ENCODE assay signal across 8 mouse cellular contexts in the genomic region with DNA sequence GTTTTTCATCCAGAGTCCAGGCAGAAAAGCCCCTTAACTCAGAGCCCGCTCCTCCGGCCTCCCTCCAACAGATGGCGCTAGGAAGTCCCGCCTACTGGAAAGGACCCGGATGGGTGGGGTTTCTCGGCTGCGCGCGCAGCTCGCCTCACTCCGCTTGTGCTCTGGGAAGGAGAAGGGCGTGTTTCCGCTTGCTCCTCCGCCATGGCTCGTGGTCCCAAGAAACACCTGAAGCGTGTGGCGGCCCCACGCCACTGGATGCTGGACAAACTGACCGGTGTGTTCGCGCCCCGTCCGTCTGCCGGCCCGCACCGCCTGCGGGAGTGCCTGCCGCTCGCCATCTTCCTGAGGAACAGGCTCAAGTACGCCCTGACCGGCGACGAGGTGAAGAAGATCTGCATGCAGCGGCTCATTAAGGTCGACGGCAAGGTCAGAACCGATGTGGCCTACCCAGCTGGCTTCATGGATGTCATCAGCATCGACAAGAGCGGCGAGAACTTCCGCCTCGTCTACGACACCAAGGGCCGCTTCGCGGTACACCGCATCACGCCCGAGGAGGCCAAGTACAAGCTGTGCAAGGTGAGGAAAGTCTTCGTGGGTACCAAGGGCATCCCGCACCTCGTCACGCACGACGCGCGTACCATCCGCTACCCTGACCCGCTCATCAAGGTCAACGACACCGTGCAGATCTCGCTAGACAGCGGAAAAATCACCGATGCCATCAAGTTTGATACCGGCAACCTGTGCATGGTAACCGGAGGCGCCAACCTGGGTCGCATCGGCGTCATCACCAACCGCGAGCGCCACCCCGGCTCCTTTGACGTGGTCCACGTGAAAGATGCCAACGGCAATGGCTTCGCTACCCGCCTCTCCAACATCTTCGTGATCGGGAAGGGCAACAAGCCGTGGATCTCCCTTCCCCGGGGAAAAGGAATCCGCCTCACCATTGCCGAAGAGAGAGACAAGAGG.
DNase-seq lines count a peak whose midpoint lies in the region; ATAC-seq and TF ChIP-seq lines count a peak whose summit lies in the region.

No protein-coding gene starts in this region.

- no peaks in the 10 kb centered on the region for H3K36me3 ChIP-seq in lung, postnatal 0 days (ENCODE audit: insufficient read depth, low read length)

- peak overlapping the region; percentile 59 for H3K4me3 ChIP-seq in brown adipose tissue, adult 24 weeks (ENCODE audit: insufficient read depth, low read depth, low read length)
- H3K4me3 ChIP-seq in lung, postnatal 0 days (ENCODE audit: low read depth, low read length) = peak overlapping the region; percentile 35

- H3K27ac ChIP-seq in brown adipose tissue, adult 24 weeks (replicated peaks; ENCODE audit: low read depth, low read length) = peak overlapping the region; percentile 45
- H3K27ac ChIP-seq in lung, postnatal 0 days (ENCODE audit: low read length) = no peak overlapping the region

- intact Hi-C loops in heart, postnatal 14 days (cut with DNase I) = no loop called here

- no peak for TF ChIP-seq EP300 in lung, postnatal 0 days (IDR thresholded peaks at IDR 0.05)

- peak; percentile 93 for DNase-seq in R1 (ENCODE audit: low read depth, low spot score)
- DNase-seq in heart, postnatal 14 days = peak; percentile 62 to 80
- DNase-seq in kidney, postnatal 36 days = peak; percentile 43 to 74
- DNase-seq in lung, postnatal 0 days (ENCODE audit: low spot score) = peak; percentile 85
- DNase-seq in right cerebral cortex, postnatal 4 days = peak; percentile 74
- no peak for DNase-seq in MN1 (ENCODE audit: low spot score)

- peak overlapping the region; percentile 43; the same call in 1 of the 2 replicates for H3K9ac ChIP-seq in lung, postnatal 0 days (replicated peaks; ENCODE audit: low read depth)

- no peaks in the 10 kb centered on the region for H3K9me3 ChIP-seq in lung, postnatal 0 days (ENCODE audit: low read length)

- peak overlapping the region; percentile 59 for H3K4me2 ChIP-seq in lung, postnatal 0 days (replicated peaks; ENCODE audit: low read depth, low read length)

- H3K27me3 ChIP-seq in lung, postnatal 0 days (replicated peaks; ENCODE audit: insufficient read depth, low read length) = no peaks in the 10 kb centered on the region

- peaks cover 5% of the 10 kb centered on the region; the same call in 1 of the 2 replicates for H3K4me1 ChIP-seq in brown adipose tissue, adult 24 weeks (ENCODE audit: control insufficient read depth, insufficient read depth, insufficient read length, low read length)
- no peaks in the 10 kb centered on the region for H3K4me1 ChIP-seq in lung, postnatal 0 days (ENCODE audit: insufficient read depth, low read depth, low read length)

- 33% methylated on average over 85 of the region's 85 CpGs for WGBS in lung, postnatal 0 days

- peak; percentile 63 for TF ChIP-seq CTCF in lung, postnatal 0 days (IDR thresholded peaks at IDR 0.05)

- peak; percentile 52; the same call in 1 of the 2 replicates for ATAC-seq in erythroblast, adult 5-6 weeks (replicated peaks; ENCODE audit: low FRiP score, poor library complexity, severe bottlenecking)
- peak; percentile 84 for ATAC-seq in lung, postnatal 0 days
